Mouse (Mus musculus): Measurements from ENCODE around the gene Pkdrej.
"Not testable (repeated sequence)": the region's sequence is repeated elsewhere in the genome, so short reads cannot be mapped to it uniquely, and the experiment has no call there.

DNA sequence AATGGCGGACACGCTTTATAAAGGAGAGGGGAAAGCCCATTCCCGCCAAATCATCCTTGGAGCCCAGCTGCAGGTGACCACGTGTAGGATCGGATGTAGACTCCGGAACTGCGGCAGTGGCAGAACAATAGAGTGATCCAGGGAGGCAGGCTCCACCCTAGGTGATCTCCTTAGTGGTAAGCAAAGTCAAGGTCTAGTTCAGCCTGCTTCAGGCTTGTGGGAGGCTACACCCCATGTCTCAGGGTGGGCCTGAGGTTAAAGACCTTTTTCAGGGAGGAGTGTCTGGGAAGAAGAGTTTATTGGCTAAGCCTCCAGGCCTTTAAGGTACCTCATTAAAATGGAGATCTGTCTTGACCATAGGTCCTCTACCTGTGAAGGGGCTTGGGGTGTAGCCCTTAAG is 44.4 kb upstream of the Pkdrej start:
- not testable (repeated sequence) for TF ChIP-seq POLR2A (IDR thresholded peaks at IDR 0.05; ENCODE audit: insufficient read depth, low read length); CTCF (IDR thresholded peaks at IDR 0.05; ENCODE audit: low read depth, low read length)
- peak; percentile 89; the same call in 1 of the 2 replicates for TF ChIP-seq EP300 (IDR thresholded peaks at IDR 0.05; ENCODE audit: insufficient read depth, low read depth, low read length)

All from ES-Bruce4 (cell line).